Mouse (Mus musculus) spleen, adult 2 months (tissue): Measurements from ENCODE around the gene Ergic3. TPM values are rescaled to one million over a fixed set of nuclear protein-coding genes. Genes with fewer than 3 reads are reported as not detected.

ENCODE experiments used
- DNase-seq, 2 experiments: peaks; one replicate each; pipeline versions ENCODE4 v3.0.0 to v3.0.0-alpha.2; 2012 to 2021; ENCODE audit warnings: low spot score in 2 of 2, low read depth in 1 of 2
- H3K27ac ChIP-seq: fragments of 200-500 bp; 2 replicates; pipeline ENCODE4 v1.5.1; 2012; ENCODE audit warnings: low read length, inconsistent platforms; ENCODE audit not compliant: insufficient read depth
- H3K27me3 ChIP-seq: fragments of 200-500 bp; 2 replicates; pipeline ENCODE4 v1.6.1; 2012; ENCODE audit warnings: mild to moderate bottlenecking, moderate library complexity, low read length, inconsistent platforms; ENCODE audit not compliant: control insufficient read depth, insufficient read depth
- H3K36me3 ChIP-seq: fragments of 200-500 bp; 2 replicates; pipeline ENCODE4 v1.6.1; 2012; ENCODE audit warnings: mild to moderate bottlenecking, low read length, inconsistent platforms; ENCODE audit not compliant: control insufficient read depth, insufficient read depth
- H3K4me1 ChIP-seq: fragments of 200-500 bp; 2 replicates; pipeline ENCODE4 v1.6.1; 2011; ENCODE audit warnings: inconsistent platforms; ENCODE audit not compliant: control insufficient read depth, insufficient read depth, insufficient read length
- H3K4me3 ChIP-seq: fragments of 200-500 bp; 2 replicates; pipeline ENCODE4 v1.5.1; 2011; ENCODE audit warnings: mild to moderate bottlenecking, inconsistent platforms; ENCODE audit not compliant: insufficient read depth, insufficient read length; ENCODE audit errors: extremely low read depth
- CTCF ChIP-seq: fragments of 200-500 bp; IDR thresholded peaks from 2 replicates; pipeline ENCODE4 v1.5.1; 2011; ENCODE audit warnings: mild to moderate bottlenecking, inconsistent platforms; ENCODE audit not compliant: insufficient read depth, insufficient read length, insufficient replicate concordance; ENCODE audit errors: extremely low read depth
- POLR2A ChIP-seq: fragments of 200-500 bp; IDR thresholded peaks from 2 replicates; pipeline ENCODE4 v1.6.1; 2011; ENCODE audit warnings: low read depth, low read length, inconsistent platforms
- WGBS: fragments of 180-500 bp; shearing (Covaris S2); methylation state at CpG from one replicate; pipeline ENCODE4 v1.1.7; 2018; 5-methylcytosine and 5-hydroxymethylcytosine counted together
- polyA plus RNA-seq: library from polyadenylated mRNA; depleted of rRNA; stranded (reverse); fragments of >200 nt; gene quantifications from 2 replicates; pipeline ENCODE4 v1.2.3, GENCODE M21; 2012

Gene Ergic3
- polyA plus RNA-seq, 1 experiment, result 119 TPM

DNA sequence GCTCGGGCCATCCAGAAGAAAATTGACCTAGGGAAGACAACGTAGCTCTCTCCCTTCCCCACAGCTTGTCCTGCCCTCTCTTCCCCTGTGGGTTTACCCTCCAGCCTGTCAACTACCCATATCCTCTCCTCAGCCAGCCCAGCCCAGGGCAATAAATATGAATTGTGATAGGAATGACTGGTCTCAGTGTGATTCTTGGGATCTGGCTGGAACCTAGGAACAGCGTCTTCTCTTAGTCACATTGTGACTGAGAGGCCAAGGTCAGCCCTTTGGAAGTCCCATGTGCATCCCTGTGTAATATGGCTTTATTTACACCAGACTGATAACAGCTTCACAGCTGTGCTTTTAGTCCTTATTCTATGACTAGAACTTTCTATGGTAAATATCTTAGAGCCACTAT lies 10.3 kb downstream of the Ergic3 start:
- 94% methylated on average over 3 of the region's 3 CpGs for WGBS
- TF ChIP-seq CTCF (no peak), POLR2A (no peak)
- no peak for DNase-seq
- H3K4me1 ChIP-seq, result no peaks in the 10 kb centered on the region
- H3K27ac ChIP-seq, result no peak overlapping the region
- peaks cover 33% of the 10 kb centered on the region for H3K36me3 ChIP-seq
- no peaks in the 10 kb centered on the region for H3K27me3 ChIP-seq
- no peak overlapping the region for H3K4me3 ChIP-seq

DNA sequence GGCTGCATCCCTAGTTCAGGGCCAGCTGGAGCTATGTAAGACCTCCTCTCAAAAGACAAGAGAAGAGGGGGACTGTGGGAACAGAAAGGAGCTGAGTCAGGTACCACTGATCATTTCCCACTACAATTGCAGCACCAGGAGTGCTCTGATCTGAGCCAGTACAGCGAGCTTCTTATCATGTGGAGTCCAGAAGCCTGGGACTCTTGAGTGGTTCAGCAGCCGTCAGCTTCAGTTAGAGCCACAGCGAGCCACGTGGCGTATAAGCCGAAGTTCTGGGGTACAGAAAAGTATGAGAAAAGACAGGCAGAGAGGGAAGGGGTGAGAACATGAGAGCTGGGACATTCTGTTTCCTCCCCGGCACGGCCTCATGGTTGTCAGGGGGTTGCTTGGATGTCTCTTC lies 13.4 kb downstream of the Ergic3 start:
- H3K27ac ChIP-seq, result no peak overlapping the region
- TF ChIP-seq CTCF, result no peak
- TF ChIP-seq POLR2A, result no peak
- peaks cover 12% of the 10 kb centered on the region for H3K36me3 ChIP-seq
- H3K27me3 ChIP-seq, result no peaks in the 10 kb centered on the region
- H3K4me3 ChIP-seq, result no peak overlapping the region
- no peaks in the 10 kb centered on the region for H3K4me1 ChIP-seq
- WGBS, result 81% methylated on average over 8 of the region's 8 CpGs
- no peak for DNase-seq

GRCm38 (mm10) chr2:156021765-156022164 lies 13.9 kb downstream of the Ergic3 start:
- H3K4me3 ChIP-seq, result no peak overlapping the region
- no peak overlapping the region for H3K27ac ChIP-seq
- DNase-seq, result no peak
- H3K36me3 ChIP-seq, result peaks cover 8% of the 10 kb centered on the region
- no peak for TF ChIP-seq POLR2A
- TF ChIP-seq CTCF, result no peak
- H3K4me1 ChIP-seq, result no peaks in the 10 kb centered on the region
- WGBS, result 82% methylated on average over 2 of the region's 2 CpGs
- H3K27me3 ChIP-seq, result no peaks in the 10 kb centered on the region

DNA sequence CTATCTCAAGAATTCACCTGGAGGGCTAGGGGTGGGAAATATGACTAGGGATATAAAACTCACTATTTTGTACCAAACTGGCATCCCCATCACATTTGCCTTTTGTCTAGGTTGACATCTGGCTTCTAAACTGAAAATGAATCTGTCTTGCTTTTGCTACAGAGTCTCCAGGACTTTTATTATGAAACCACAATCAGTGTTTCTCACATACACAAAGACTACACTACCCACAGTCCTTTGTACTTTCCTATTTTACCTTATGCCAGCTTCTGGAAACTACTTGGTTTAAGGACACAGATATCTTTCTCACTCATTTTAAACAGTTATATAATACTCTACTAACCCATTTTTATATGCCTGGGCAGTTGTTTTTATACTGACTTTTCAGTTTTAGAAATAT lies 17.6 kb downstream of the Ergic3 start:
- no peaks in the 10 kb centered on the region for H3K27me3 ChIP-seq
- no peak overlapping the region for H3K27ac ChIP-seq
- H3K36me3 ChIP-seq, result no peaks in the 10 kb centered on the region
- no peak for TF ChIP-seq CTCF
- no peak for TF ChIP-seq POLR2A
- no peak for DNase-seq
- H3K4me1 ChIP-seq, result no peaks in the 10 kb centered on the region
- H3K4me3 ChIP-seq, result no peak overlapping the region

DNA sequence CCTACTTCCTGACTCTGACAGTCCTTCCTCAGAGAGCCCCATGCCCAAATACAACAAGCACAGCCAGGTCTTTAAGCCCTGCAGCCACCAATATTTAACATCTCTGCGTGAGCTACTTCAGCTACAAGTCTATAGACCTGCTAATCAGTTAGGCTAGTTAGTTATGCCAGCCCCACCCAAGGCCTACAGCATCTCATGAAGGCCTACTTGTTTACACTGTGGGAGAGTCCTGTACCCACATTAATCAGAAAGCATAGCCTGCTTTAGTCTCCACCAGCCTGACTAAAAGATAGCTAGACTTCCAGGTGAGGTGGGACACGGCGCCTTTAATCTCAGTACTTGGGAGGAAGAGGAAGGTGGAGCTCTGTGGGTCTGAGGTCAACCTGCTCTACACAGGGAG lies 31.5 kb downstream of the Ergic3 start:
- TF ChIP-seq POLR2A, result no peak
- no peak for TF ChIP-seq CTCF
- Histone ChIP-seq H3K4me3 (no peak overlapping the region), H3K27ac (no peak overlapping the region), H3K36me3 (no peaks in the 10 kb centered on the region), H3K27me3 (no peaks in the 10 kb centered on the region), H3K4me1 (no peaks in the 10 kb centered on the region)
- no peak for DNase-seq
- 82% methylated on average over 3 of the region's 3 CpGs for WGBS

GRCm38 (mm10) chr2:156042903-156043302 lies 35.1 kb downstream of the Ergic3 start:
- no peak for DNase-seq
- no peak overlapping the region for H3K4me3 ChIP-seq
- no peak overlapping the region for H3K27ac ChIP-seq
- 47% methylated on average over 8 of the region's 8 CpGs for WGBS
- H3K27me3 ChIP-seq, result 0 out of 2 replicates have a peak, but pooled peaks cover 1% of the 10 kb centered on the region
- no peaks in the 10 kb centered on the region for H3K36me3 ChIP-seq
- TF ChIP-seq POLR2A, result no peak
- no peak for TF ChIP-seq CTCF
- peaks cover 4% of the 10 kb centered on the region; the same call in 1 of the 2 replicates for H3K4me1 ChIP-seq

GRCm38 (mm10) chr2:156047929-156048328 lies 40.1 kb downstream of the Ergic3 start:
- DNase-seq, result no peak
- TF ChIP-seq POLR2A, result no peak
- H3K4me1 ChIP-seq, result peaks cover 6% of the 10 kb centered on the region; the same call in 1 of the 2 replicates
- H3K4me3 ChIP-seq, result no peak overlapping the region
- peaks cover 4% of the 10 kb centered on the region; the same call in 1 of the 2 replicates for H3K27me3 ChIP-seq
- no peak overlapping the region for H3K27ac ChIP-seq
- H3K36me3 ChIP-seq, result no peaks in the 10 kb centered on the region
- WGBS, result 20% methylated on average over 19 of the region's 19 CpGs
